Mouse (Mus musculus) gastrocnemius, adult 2 months (tissue): ENCODE measurements around the gene Lce1b. TPM values are rescaled to one million over a fixed set of nuclear protein-coding genes. Genes with fewer than 3 reads are reported as not detected.
"Not testable (repeated sequence)": the region's sequence is repeated elsewhere in the genome, so short reads cannot be mapped to it uniquely, and the experiment has no call there.

ENCODE experiments used
- DNase-seq: peaks from one replicate; pipeline ENCODE4 v3.0.0; 2022
- H3K27ac ChIP-seq: fragments of 200-600 bp; 2 replicates; pipeline ENCODE4 v1.8.1; 2022; ENCODE audit warnings: mild to moderate bottlenecking
- H3K4me3 ChIP-seq: fragments of 200-600 bp; 2 replicates; pipeline ENCODE4 v1.8.1; 2022; ENCODE audit warnings: mild to moderate bottlenecking, moderate library complexity
- CTCF ChIP-seq: fragments of 200-600 bp; IDR thresholded peaks from 2 replicates; pipeline ENCODE4 v1.8.1; 2022; ENCODE audit warnings: antibody characterized with exemption, mild to moderate bottlenecking, moderate library complexity
- intact Hi-C: fragments of 180-260 bp; cut with DNase I; formaldehyde crosslinking; loops from one replicate; pipeline ENCODE4 v1.15.1; 2025
- long read RNA-seq, 2 experiments: library from polyadenylated mRNA; stranded (forward); transcript quantifications; one replicate each; pipeline ENCODE4 v2.0.0; 2021
- total RNA-seq, 2 experiments: library from RNA; stranded (reverse); gene quantifications; 2 replicates each; pipeline ENCODE4 v1.2.3; 2021

Gene Lce1b
- total RNA-seq = not detected
- long read RNA-seq, experiment 1 = 0 reads
- long read RNA-seq, experiment 2 = 0 reads

DNA sequence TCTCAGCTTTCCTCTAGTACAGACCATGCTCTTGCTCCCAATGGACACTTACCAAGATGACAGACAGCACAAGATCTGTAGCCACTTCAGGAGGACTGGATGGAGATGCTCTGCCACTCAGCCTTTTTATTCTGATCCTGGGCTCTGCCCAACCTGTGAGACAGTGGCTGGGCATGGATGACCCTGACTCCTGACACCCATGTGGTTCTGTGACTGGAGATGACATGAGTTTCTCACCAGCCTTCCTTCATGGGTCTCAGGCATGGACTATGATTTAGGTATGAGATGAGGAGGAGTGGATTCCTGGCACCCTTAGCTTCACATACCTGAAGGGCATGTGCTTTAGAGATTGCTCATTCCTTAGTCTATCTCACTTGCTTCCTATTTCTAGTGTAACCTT, at the start of gene Lce1b:
Gene Lce1b, minus strand, starts transcription at position 101 of the 400 bp plus-strand sequence.
- no peak within 1 kb of the TSS for H3K4me3 ChIP-seq
- intact Hi-C loops = no loop called here
- no peak for TF ChIP-seq CTCF
- no peak within 1 kb of the TSS for H3K27ac ChIP-seq
- no peak for DNase-seq

DNA sequence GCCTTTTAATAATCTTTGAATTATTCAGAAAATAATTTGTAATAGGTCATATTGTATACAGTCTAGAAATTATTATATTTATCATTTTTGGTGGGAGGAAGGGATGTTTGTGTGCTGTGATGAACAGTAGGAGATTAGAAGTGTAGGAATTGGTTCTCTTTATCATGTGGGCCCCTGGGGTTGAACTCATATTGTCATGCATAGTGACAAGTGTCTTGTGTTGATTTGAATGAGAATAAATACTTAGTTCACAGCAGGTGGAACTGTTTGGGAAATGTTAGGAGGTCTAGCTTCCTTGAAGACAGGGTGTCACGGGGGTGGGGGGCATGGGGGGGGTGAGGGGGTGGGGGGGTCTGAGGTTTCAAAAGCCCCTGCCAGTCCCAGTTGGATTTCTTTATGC, 37.9 kb upstream of the Lce1b start:
- no peak for DNase-seq
- Histone ChIP-seq H3K27ac (no peak overlapping the region), H3K4me3 (no peak overlapping the region)
- intact Hi-C loops = no loop called here
- TF ChIP-seq CTCF = no peak

DNA sequence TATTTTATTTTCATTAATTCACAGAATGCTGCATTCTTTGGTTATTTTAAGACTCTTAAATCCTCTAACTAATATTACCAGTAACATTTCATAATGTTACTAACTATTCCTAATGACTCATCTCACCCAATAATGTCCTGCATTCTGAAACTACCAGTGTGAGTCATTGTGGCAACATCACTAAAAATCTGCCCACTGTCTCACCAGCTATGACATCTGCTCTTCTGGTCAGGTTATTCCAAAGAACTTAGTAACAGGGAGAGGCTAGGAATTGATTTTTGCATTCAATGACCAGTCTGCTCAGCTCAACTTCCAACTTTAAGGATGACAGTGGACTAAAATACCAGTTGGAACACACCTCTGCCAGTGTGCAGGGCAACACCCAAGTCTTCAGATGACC, 35.0 kb upstream of the Lce1b start:
- Histone ChIP-seq H3K4me3 (no peak overlapping the region), H3K27ac (no peak overlapping the region)
- intact Hi-C loops = no loop called here
- TF ChIP-seq CTCF = no peak
- no peak for DNase-seq

DNA sequence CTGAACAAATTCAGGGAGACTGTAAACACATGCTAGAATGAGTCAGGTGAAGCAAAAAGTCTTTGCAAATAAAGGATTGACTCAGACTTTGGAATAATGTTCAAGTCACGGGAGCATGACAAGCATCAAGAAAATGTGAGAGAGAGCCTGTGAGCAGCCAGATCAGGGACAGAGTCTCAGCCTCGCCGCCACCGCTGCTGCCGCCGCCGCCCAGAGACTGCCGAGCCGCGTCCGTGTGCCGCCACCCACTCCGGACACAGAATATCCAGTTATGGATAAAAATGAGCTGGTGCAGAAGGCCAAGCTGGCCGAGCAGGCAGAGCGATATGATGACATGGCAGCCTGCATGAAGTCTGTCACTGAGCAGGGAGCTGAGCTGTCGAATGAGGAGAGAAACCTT, 32.4 kb upstream of the Lce1b start:
- peak overlapping the region; percentile 52 for H3K4me3 ChIP-seq
- intact Hi-C loops = not testable (repeated sequence)
- peak; percentile 57 for DNase-seq
- H3K27ac ChIP-seq = peak overlapping the region; percentile 67; the same call in 1 of the 2 replicates

DNA sequence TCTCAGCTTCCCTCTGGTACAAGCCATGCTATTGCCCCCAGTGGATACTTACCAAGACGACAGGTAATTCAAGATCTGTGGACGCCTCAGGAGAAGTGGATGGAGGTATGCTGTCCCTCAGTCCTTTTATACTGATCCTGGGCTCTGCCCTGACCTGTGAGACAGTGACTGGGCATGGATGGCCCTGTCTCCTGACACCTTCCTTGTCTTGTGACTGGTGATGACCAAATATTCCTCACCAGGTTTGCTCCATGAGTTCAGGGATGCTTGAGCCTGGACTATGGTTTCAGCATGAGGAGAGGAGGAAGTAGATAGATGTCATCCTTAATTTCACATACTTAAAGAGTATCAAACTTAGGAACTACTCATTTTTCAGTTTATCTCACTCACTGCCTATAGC, 30.4 kb upstream of the Lce1b start, which contains the start of gene Lce1d:
Gene Lce1d, minus strand, starts transcription at position 101 of the 400 bp plus-strand sequence.
- intact Hi-C loops = no loop called here
- no peak for TF ChIP-seq CTCF
- DNase-seq = no peak

DNA sequence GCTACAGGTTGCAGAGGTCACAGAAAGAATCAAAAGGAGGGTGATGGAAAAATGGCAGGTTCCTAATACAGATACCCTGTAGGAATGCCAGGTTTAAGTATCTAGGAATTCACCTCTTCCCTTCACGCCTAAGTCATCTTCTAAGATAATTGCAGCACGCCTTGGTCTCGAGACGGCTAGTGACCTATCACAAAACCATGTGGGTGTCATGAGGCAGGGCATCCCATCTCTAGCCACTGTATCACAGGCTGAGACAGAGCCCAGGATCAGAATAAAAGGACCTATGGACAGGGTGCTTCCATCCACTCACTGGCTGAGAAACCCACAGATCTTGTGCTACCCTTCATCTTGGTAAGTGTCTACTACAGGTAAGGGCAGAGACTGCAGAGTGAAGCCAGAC, 22.2 kb upstream of the Lce1b start, which contains the start of gene Lce1c:
Gene Lce1c, plus strand, starts transcription at position 301 of the 400 bp plus-strand sequence.
- no peak for DNase-seq
- Histone ChIP-seq H3K4me3 (no peak within 1 kb of the TSS), H3K27ac (no peak within 1 kb of the TSS)
- TF ChIP-seq CTCF = no peak
- intact Hi-C loops = no loop called here

More for the DNA sequence above, 30.4 kb upstream of the Lce1b start, which contains the start of gene Lce1d:
- H3K27ac ChIP-seq = no peak within 1 kb of the TSS
- H3K4me3 ChIP-seq = no peak within 1 kb of the TSS

DNA sequence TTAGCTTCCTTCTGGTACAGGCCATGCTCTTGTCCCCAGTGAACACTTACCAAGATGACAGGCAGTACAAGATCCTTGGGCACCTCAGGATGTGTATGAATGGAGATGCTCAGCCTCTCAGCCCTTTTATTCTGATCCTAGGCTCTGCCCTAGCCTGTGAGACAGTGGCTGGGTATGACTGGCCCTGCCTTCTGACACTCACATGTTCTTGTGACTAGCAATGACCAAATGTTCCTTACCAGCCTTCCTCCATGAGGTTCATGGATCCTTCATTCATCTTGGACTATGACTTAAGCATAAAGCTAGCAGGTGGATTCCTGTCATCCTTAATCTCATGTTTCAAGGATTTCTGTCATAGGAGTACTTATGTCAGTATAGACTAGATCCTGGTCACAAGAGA, 13.5 kb upstream of the Lce1b start, which contains the start of gene Lce1a2:
Gene Lce1a2, minus strand, starts transcription at position 101 of the 400 bp plus-strand sequence.
- intact Hi-C loops = no loop called here
- Histone ChIP-seq H3K4me3 (no peak within 1 kb of the TSS), H3K27ac (no peak within 1 kb of the TSS)
- TF ChIP-seq CTCF = no peak
- DNase-seq = no peak

DNA sequence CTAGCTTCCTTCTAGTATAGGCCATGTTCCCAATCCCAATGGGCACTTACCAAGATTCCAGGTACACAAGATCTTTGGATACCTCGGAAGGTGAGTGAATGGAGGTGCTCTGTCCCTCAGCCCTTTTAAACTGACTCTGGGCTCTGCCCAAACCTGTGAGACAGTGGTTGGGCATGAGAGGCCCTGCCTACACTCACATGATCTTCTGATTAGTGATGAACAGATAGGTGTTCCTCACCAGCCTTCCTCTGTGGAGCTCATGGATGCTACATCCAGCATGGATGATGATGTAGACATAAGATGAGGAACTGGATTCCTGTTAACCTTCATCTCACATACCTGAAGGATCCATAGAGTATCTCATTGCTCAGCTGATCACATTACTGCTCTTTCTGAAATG, 8.5 kb downstream of the Lce1b start, which contains the start of gene Lce1a1:
Gene Lce1a1, minus strand, starts transcription at position 101 of the 400 bp plus-strand sequence.
- intact Hi-C loops = no loop called here
- Histone ChIP-seq H3K27ac (no peak within 1 kb of the TSS), H3K4me3 (no peak within 1 kb of the TSS)
- TF ChIP-seq CTCF = no peak
- no peak for DNase-seq

DNA sequence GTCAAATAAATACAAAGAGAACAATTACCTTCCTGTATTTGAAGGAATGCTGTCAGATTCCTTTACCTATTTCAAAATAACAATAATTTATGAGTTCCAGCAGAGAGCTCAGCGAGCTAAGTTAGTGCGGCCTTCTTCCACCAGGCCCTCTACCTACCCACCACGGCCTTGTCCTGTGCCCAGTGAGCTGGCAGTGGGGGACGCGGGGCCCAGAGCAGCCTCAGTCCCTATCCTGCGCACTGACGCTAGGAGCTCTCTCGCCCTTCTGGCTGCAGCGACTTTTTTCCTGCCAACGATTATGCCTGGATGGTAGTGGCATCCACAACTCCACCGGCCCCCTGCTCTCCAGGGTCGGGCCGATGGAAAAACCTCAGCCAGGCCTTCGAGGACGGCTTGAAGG, 16.9 kb downstream of the Lce1b start:
- TF ChIP-seq CTCF = no peak
- DNase-seq = no peak
- Histone ChIP-seq H3K27ac (no peak overlapping the region), H3K4me3 (no peak overlapping the region)
- intact Hi-C loops = no loop called here

DNA sequence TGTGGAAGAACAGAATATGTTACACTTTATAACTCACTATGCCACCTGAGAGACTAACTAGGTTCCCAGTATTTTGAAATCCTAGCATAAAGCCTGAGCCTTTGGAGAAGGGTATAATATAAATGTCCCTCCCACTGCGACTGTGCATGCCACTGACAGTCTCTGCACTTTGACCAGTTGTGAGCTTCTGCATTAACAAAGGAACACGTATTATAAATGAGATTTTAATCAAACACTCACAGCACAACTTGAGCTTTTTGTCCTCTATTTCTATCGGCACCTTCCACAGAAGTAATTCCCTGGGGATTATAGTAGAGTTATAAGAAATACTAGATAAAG, 18.1 kb downstream of the Lce1b start:
- intact Hi-C loops = no loop called here
- DNase-seq = no peak
- Histone ChIP-seq H3K27ac (no peak overlapping the region), H3K4me3 (no peak overlapping the region)
- no peak for TF ChIP-seq CTCF

DNA sequence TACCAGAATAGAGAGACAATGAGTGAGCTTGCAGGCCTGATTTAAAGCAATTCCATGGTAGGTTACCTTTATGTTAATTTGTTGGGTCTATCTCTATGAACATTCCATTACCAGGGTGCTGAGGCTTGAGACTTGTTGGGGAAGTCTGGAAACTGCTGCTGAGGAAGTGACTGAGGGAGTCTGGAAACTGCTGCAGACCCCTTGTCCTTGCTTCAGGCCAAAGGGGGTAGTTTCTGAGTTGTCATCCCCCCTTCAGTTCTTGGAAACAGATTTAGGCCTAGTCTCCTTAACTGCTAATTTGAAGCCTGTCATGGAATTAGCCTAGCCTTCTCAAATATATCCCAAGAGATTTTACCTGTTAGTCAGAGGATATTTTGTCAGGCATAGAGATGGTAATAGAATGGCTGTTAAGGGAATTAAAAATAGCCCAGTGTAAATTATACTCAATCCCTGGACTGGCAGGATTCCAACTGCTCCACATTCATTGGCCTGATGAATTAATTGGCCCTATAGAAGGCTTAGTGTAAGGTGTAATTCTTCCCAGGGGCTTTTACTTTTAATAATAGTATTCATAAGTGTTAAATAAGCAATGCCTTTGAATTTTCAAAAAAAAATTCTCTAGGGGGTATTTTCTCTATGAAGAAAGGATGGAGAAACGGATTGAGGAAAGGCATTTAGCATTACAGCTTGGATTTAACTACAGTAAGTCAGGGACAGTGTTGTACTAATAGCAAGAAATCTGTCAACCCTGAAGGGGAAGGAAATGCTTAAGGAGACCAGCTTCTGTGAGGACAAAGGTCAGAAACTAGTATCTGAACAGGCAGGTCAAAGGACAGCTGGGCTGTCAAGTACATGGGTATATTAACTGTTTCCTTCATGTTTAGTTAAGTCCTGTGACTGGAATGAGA, 18.7 kb downstream of the Lce1b start:
- intact Hi-C loops = no loop called here
- H3K4me3 ChIP-seq = no peak overlapping the region
- no peak for TF ChIP-seq CTCF
- no peak overlapping the region for H3K27ac ChIP-seq
- DNase-seq = no peak

DNA sequence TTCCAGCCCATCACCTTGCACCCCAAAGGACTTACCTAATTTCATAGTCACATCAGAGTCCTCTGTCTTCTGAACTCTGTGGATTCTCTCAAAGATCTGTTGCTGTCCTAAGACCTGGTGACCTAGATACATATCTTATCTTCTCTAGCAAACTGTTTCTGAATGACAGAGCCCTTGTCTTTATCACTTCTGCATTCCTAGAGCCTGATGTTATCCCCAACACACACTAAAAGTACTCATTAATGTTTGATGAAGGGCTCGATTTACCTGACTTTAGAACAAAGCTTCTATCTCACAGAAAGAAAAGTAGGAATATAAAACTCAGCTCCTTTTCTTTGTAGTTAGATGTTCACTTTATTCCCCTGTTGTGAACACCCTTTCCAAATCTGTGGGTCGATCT, 35.2 kb downstream of the Lce1b start, which contains the start of gene Lce6a:
Gene Lce6a, minus strand, starts transcription at position 101 of the 400 bp plus-strand sequence.
- Histone ChIP-seq H3K4me3 (no peak within 1 kb of the TSS), H3K27ac (no peak within 1 kb of the TSS)
- no peak for DNase-seq
- intact Hi-C loops = no loop called here
- no peak for TF ChIP-seq CTCF

DNA sequence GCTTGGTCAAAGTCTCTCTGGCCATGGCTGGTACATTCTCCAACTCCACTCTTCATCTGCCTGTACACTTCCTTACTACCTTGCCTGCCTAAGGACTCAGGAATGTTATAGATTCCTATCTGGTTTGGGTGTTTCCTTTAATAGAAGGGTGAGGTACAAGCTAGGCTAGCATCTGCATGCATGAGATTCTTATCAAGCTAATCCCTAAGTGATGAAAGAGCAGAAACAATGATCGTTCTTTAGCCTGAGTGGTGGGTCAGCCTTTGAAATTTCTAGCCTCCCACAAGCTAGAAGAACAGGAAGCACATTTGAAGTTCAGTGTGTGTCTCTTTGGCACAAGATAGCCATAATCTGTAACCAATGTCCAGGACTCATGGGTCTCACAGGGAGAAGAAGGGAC, 46.9 kb downstream of the Lce1b start:
- intact Hi-C loops = no loop called here
- no peak for DNase-seq
- TF ChIP-seq CTCF = no peak
- H3K4me3 ChIP-seq = no peak overlapping the region
- no peak overlapping the region for H3K27ac ChIP-seq
